Mouse (Mus musculus) sigmoid colon, adult 10 weeks (tissue): ENCODE data around the gene Srd5a1. TPM values are rescaled to one million over a fixed set of nuclear protein-coding genes. Genes with fewer than 3 reads are reported as not detected.

Experiments
- polyA plus RNA-seq: library from polyadenylated mRNA; stranded (reverse); fragments of 350-450 nt; fragmentation: Illumina TruSeq; extraction: RNeasy Lipid Tissue Mini Kit (QIAGEN cat#74804); gene quantifications from one replicate; pipeline ENCODE4 v1.2.3, GENCODE M21; 2014; ENCODE audit warnings: low read depth, low replicate concordance

The Srd5a1 gene
- 9.4 TPM for polyA plus RNA-seq

GRCm38 (mm10) chr13:69611398-69612174 is at the start of gene Srd5a1:
Gene Srd5a1 (minus strand): TSS chr13:69611442.

GRCm38 (mm10) chr13:69534334-69534653 is 76.9 kb downstream of the Srd5a1 start, which contains the start of gene Tent4a:
Gene Tent4a (minus strand): TSS chr13:69534617.

GRCm38 (mm10) chr13:69533405-69534333 is 77.6 kb downstream of the Srd5a1 start, which contains the start of gene Nsun2:
Gene Nsun2 (plus strand): TSS chr13:69533746.

Other genes starting within 250 kb of the Srd5a1 start
- gene Nsun2, start 77.7 kb downstream of the Srd5a1 start, polyA plus RNA-seq: 54.8 TPM
- gene Tent4a, start 76.8 kb downstream of the Srd5a1 start, polyA plus RNA-seq: 7.5 TPM
- 0.16 TPM for gene Ube2ql1, start 128.4 kb upstream of the Srd5a1 start, polyA plus RNA-seq
- 44.9 TPM for gene Med10, start 191.0 kb upstream of the Srd5a1 start, polyA plus RNA-seq